Mouse (Mus musculus) liver, embryonic 14.5 days (tissue): ENCODE results near the gene Tead4. TPM values are rescaled to one million over a fixed set of nuclear protein-coding genes. Genes with fewer than 3 reads are reported as not detected.

Source experiments
- ATAC-seq: fragments of 200-750 bp; cut with Nextera tagmentation; 2 replicates; pipeline ENCODE4 v1.8.0; 2017; ENCODE audit warnings: moderate number of reproducible peaks, mild to moderate bottlenecking, moderate library complexity; ENCODE audit not compliant: insufficient read depth
- DNase-seq, 3 experiments: peaks; one replicate each; pipeline ENCODE4 v3.0.0-alpha.2; 2012 to 2013; ENCODE audit warnings: low read depth in 3 of 3, low spot score in 3 of 3
- H3K27ac ChIP-seq: fragments of 300-500 bp; sonication (generic); 2 replicates; pipeline ENCODE4 v1.5.1; 2014; ENCODE audit warnings: moderate library complexity, mild to moderate bottlenecking, control low read depth, inconsistent platforms
- H3K27me3 ChIP-seq: fragments of 300-500 bp; sonication (generic); 2 replicates; pipeline ENCODE4 v1.6.1; 2014; ENCODE audit warnings: mild to moderate bottlenecking, low read length, moderate library complexity; ENCODE audit not compliant: control insufficient read depth, insufficient read depth
- H3K36me3 ChIP-seq: fragments of 300-500 bp; sonication (generic); replicated peaks from 2 replicates; pipeline ENCODE4 v1.6.1; 2014; ENCODE audit warnings: low read depth; ENCODE audit not compliant: control insufficient read depth, insufficient read depth
- H3K4me1 ChIP-seq, 2 experiments: fragments of 200-500 bp in 1 of 2; fragments of 300-500 bp in 1 of 2; sonication (generic) in 1 of 2; replicated peaks; 2 replicates each; pipeline ENCODE4 v1.6.1; 2012 to 2014; ENCODE audit warnings: antibody characterized with exemption in 1 of 2, inconsistent platforms in 1 of 2, low read length in 1 of 2; ENCODE audit not compliant: control insufficient read depth in 2 of 2, insufficient read depth in 2 of 2
- H3K4me2 ChIP-seq: fragments of 300-500 bp; sonication (generic); 2 replicates; pipeline ENCODE4 v1.6.1; 2014; ENCODE audit warnings: low read depth, mild to moderate bottlenecking, control low read depth, moderate library complexity
- H3K4me3 ChIP-seq, 2 experiments: fragments of 200-500 bp in 1 of 2; fragments of 300-500 bp in 1 of 2; sonication (generic) in 1 of 2; 2 replicates each; pipeline ENCODE4 v1.5.1; 2012 to 2014; ENCODE audit warnings: low read depth in 2 of 2, low read length in 2 of 2, mild to moderate bottlenecking in 2 of 2, control low read depth in 1 of 2, inconsistent platforms in 1 of 2, moderate library complexity in 1 of 2; ENCODE audit not compliant: insufficient read depth in 1 of 2
- H3K9ac ChIP-seq: fragments of 300-500 bp; sonication (generic); replicated peaks from 2 replicates; pipeline ENCODE4 v1.6.1; 2014; ENCODE audit warnings: mild to moderate bottlenecking, control low read depth, moderate library complexity
- H3K9me3 ChIP-seq: fragments of 300-500 bp; sonication (generic); 2 replicates; pipeline ENCODE4 v1.6.1; 2016; ENCODE audit warnings: low read length, mixed read lengths; ENCODE audit not compliant: control insufficient read depth
- CTCF ChIP-seq: IDR thresholded peaks from 2 replicates; pipeline ENCODE4 v1.5.1; 2016; ENCODE audit warnings: antibody characterized with exemption, low read depth, control low read depth
- EP300 ChIP-seq: IDR thresholded peaks from 2 replicates; pipeline ENCODE4 v1.6.1; 2016; ENCODE audit warnings: antibody characterized with exemption, low read depth
- WGBS: fragments of 180-500 bp; shearing (Covaris S2); extraction: QIAGEN DNeasy Blood & Tissue Kit; methylation state at CpG from one replicate; pipeline ENCODE4 v1.1.7; 2014; ENCODE audit not compliant: insufficient replicate concordance; 5-methylcytosine and 5-hydroxymethylcytosine counted together
- polyA plus RNA-seq, 2 experiments: library from polyadenylated mRNA; depleted of rRNA in 1 of 2; stranded (reverse) in 1 of 2; unstranded in 1 of 2; fragments of >200 nt; fragmentation: Nextera tagmentation in 1 of 2; extraction: Ambion mirVana in 1 of 2; gene quantifications; 2 replicates each; pipeline versions ENCODE4 v1.2.1 to v1.2.3; 2012 to 2014

The Tead4 gene
- polyA plus RNA-seq, 2 experiments = 0.18 to 0.21 TPM

- Histone ChIP-seq H3K36me3 (no peaks in the 10 kb centered on the region), H3K4me1 (peaks cover 0 to 5% of the 10 kb centered on the region in 2 experiments; a peak in 1 of 4 replicates), H3K27me3 (no peaks in the 10 kb centered on the region), H3K4me2 (no peak overlapping the region), H3K9me3 (no peaks in the 10 kb centered on the region), H3K4me3 (no peak overlapping the region), H3K9ac (no peak overlapping the region), H3K27ac (no peak overlapping the region)
- 39% methylated on average over 14 of the region's 14 CpGs for WGBS
- no peak for TF ChIP-seq CTCF
- no peak for TF ChIP-seq EP300
- DNase-seq = no peak
- ATAC-seq = no peak
Observed at GRCm38 (mm10) chr6:128280472-128281145, 20.0 kb downstream of the Tead4 start.

GRCm38 (mm10) chr6:128279608-128280007 is 21.0 kb downstream of the Tead4 start:
- Histone ChIP-seq H3K4me2 (no peak overlapping the region), H3K27ac (no peak overlapping the region), H3K27me3 (no peaks in the 10 kb centered on the region), H3K4me3 (no peak overlapping the region), H3K9ac (no peak overlapping the region), H3K4me1 (peaks cover 0 to 5% of the 10 kb centered on the region in 2 experiments; a peak in 1 of 4 replicates), H3K9me3 (no peaks in the 10 kb centered on the region), H3K36me3 (no peaks in the 10 kb centered on the region)
- no peak for DNase-seq
- TF ChIP-seq EP300 = no peak
- no peak for TF ChIP-seq CTCF
- no peak for ATAC-seq
- WGBS = 37% methylated on average over 5 of the region's 5 CpGs

GRCm38 (mm10) chr6:128279099-128279498 is 21.5 kb downstream of the Tead4 start:
- Histone ChIP-seq H3K4me3 (no peak overlapping the region), H3K27ac (no peak overlapping the region), H3K9ac (no peak overlapping the region), H3K27me3 (no peaks in the 10 kb centered on the region), H3K9me3 (no peaks in the 10 kb centered on the region), H3K4me1 (peaks cover 0 to 5% of the 10 kb centered on the region in 2 experiments; a peak in 1 of 4 replicates), H3K36me3 (no peaks in the 10 kb centered on the region), H3K4me2 (no peak overlapping the region)
- no peak for TF ChIP-seq EP300
- ATAC-seq = no peak
- 40% methylated on average over 4 of the region's 4 CpGs for WGBS
- DNase-seq = no peak

GRCm38 (mm10) chr6:128277132-128278085 is 23.2 kb downstream of the Tead4 start:
- ATAC-seq (no peak), DNase-seq (no peak)
- no peak for TF ChIP-seq EP300
- no peak for TF ChIP-seq CTCF
- 67% methylated on average over 11 of the region's 11 CpGs for WGBS
- H3K36me3 ChIP-seq = no peaks in the 10 kb centered on the region
- no peak overlapping the region for H3K4me2 ChIP-seq
- H3K27me3 ChIP-seq = no peaks in the 10 kb centered on the region
- no peaks in the 10 kb centered on the region for H3K9me3 ChIP-seq
- H3K9ac ChIP-seq = no peak overlapping the region
- H3K4me3 ChIP-seq = no peak overlapping the region
- H3K4me1 ChIP-seq = peaks cover 0 to 5% of the 10 kb centered on the region in 2 experiments; a peak in 1 of 4 replicates
- H3K27ac ChIP-seq = no peak overlapping the region

- DNase-seq (no peak), ATAC-seq (no peak)
- H3K4me1 ChIP-seq = peaks cover 0 to 5% of the 10 kb centered on the region in 2 experiments; a peak in 1 of 4 replicates
- no peak overlapping the region for H3K27ac ChIP-seq
- H3K36me3 ChIP-seq = no peaks in the 10 kb centered on the region
- H3K9ac ChIP-seq = no peak overlapping the region
- H3K27me3 ChIP-seq = no peaks in the 10 kb centered on the region
- H3K9me3 ChIP-seq = no peaks in the 10 kb centered on the region
- H3K4me2 ChIP-seq = no peak overlapping the region
- 73% methylated on average over 6 of the region's 6 CpGs for WGBS
- TF ChIP-seq EP300 = no peak
- no peak for TF ChIP-seq CTCF
- no peak overlapping the region for H3K4me3 ChIP-seq
Observed at GRCm38 (mm10) chr6:128276349-128276748, 24.3 kb downstream of the Tead4 start.
